Mouse (Mus musculus) layer of hippocampus, postnatal 25 days (tissue): Measurements from ENCODE around the gene Gnat2. TPM values are rescaled to one million over a fixed set of nuclear protein-coding genes. Genes with fewer than 3 reads are reported as not detected.

Experiments used
- DNase-seq, 2 experiments: peaks; one replicate each; pipeline ENCODE4 v3.0.0; 2022; ENCODE audit warnings: mixed read lengths in 2 of 2, low spot score in 1 of 2; ENCODE audit errors: extremely low spot score in 1 of 2
- total RNA-seq, 2 experiments: library from RNA; stranded (reverse); gene quantifications; 2 replicates each; pipeline ENCODE4 v1.2.3; 2021

Gnat2 gene
- total RNA-seq = not detected

DNA sequence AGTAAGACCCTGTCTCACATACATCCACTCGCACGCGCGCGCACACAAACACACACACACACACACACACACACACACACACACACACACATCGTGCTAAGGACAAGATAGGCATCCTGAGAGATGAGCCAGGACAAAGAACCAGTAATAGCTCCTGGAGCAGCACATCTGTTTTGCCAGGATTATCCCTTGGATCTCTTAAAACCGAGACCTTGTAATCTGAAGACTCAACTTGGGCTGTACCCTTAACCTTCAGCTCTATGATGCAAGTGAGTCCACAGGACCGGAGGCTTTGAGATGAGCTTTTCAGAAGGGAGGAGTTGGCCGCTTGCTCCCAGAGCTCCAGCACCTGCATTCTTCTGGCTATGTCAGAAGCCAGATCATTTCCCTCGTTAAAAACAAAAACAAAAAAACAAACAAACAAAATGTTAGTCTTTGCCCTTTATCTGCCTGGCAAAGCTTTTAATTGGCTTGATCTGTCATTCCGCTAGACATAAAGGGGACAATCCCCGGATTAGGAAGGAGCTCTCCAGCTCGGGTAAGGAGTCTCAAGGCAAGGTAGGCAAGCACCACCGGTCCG is at the start of gene Gnat2:
TSS of gene Gnat2 (plus strand) at position 254 of the 580 bp plus-strand sequence.
- no peak for DNase-seq

DNA sequence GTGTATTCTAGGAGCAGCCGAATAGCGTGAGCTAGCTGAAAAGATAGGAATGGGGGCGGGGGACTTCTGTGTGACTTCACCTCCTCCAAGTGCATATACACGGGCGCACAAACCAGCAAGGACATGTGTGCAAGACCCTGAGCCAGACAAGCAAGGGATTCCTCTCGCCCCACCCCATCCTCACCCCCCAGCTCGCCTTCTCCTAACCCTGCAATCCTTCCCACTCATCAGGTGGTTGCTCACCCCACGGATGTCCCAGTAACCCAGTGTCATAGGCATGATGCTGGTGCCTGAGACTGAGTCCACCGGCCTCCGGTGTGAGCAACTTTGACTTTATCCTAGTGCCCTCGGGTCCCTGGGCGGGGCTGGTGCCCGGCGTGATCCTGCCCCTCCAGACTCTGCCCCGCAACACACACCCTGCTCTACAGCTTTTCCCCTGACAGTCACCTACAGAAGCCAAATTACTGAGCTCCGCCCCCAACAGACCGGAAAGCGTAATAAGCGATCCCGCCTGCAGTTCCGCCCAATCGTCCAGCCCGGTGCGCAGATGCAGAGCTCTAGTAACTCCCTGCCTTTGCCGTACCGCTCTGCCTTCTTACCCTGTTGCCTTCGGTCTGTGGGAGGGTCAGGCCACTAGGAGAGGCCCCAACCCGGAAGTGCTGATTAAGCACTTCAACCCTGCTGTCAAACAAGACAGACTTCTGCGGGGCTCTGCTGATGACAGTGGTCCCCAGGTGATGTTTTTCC is 48.0 kb upstream of the Gnat2 start, which contains the start of gene Gstm4:
TSS of gene Gstm4 (minus strand) at position 501 of the 747 bp plus-strand sequence.
- DNase-seq = peak; percentile 73 to 80

DNA sequence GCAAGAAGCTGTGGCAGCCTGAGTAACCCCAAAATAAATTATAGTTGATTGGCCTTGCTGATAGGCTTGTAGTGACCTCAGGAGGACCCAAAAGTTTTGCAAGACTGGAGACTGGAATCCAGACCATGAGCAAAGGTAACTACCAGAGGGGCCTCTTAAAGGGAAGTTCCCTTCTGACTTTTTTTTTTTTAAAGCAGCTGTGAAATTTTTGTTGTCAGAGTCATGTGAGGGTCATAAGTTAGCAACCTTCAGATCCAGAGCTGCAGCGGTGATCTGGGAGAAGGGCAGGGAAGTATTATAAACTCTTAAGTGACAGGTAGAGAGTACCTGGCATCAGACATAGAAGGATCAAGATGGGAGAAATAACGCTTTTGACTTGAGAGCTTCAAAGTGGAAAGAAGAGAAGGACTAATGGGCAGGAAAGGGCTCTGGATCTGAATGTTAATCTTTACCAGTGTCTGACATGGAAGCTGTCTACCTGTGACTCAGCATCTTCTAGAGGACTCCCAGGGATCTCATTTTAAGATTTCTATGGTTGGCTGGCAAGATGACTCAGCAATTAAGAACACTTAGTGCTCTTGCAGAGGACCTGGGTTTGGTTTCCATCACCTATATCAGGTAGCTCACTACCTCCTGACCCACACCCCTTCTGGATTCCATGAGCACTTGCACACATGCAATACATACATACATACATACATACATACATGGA is 45.5 kb upstream of the Gnat2 start:
- no peak for DNase-seq

DNA sequence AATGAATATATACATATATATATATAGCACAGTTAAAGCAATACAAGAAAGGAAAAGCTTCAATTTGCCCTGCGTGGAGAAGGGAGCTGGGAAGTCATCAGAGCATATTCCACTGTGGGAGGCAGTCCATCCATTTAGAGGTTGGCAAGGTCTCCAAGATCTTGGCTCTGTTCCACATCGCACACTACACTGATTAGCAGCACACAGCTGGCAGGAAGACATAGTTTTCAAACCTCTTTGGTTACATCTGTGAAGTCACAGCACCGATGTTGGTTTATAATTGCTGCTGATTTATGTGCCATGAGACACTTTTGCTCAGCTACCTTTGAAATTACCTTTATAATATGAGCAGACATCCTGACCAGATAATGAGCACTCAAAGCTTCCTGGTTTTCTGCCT is 44.3 kb upstream of the Gnat2 start:
- DNase-seq = no peak

DNA sequence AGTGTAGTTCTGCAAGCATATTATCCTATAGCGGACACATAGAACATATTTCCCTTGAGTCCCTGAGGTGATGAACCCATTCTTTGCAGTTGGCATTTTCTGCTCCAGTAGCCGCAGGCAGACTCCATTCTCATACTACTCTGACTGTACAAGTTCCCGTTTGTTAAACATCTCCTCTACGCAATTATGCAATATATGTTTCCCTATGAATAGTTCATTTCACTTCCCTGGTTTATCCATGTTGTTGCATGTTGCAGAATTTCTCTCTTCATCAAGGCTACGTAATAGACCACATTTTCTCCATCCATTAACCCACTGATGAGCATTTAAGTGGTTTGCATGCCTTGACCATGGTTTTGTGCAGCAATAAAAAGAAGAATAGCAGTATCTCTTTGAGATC is 42.1 kb upstream of the Gnat2 start:
- DNase-seq = no peak

DNA sequence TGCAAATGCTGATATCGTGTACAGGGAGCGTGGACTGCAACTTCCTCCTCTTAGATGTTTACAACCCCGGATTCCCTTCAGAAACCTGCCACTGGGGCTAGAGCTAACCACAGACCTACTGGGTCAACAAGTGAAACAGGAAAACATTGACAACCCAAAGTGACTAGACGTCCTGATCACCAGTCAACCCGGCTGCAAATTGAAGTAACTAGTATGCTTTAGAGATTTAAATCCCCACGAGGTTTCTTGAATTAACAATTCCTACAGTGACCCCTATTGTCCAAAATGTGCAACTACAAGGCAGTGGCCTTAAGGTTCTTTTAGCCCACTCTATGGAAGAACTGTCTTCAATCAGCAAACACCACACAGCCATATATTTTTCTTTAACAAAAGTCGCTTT is 31.2 kb upstream of the Gnat2 start:
- DNase-seq = peak; percentile 18 to 58

DNA sequence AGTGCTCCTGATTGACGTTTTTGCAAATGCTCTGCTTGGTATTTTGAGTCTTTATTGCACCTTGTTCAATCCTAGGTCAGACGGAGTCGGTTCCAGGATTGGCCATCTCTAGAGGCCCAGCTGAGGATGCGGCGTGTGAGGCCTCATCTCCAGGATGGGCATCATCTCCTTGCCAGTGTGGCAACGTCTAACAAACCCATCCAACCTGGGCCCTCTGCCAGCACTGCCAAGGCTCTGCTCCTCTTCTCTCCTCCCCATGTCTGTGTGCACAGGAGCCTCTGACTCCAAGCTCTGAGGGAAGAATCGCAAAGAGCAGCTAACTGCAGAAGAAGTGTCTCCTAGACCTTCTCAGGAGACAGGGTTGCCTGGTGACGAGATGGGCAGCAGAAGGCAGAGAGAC is 29.9 kb upstream of the Gnat2 start:
- DNase-seq = no peak

DNA sequence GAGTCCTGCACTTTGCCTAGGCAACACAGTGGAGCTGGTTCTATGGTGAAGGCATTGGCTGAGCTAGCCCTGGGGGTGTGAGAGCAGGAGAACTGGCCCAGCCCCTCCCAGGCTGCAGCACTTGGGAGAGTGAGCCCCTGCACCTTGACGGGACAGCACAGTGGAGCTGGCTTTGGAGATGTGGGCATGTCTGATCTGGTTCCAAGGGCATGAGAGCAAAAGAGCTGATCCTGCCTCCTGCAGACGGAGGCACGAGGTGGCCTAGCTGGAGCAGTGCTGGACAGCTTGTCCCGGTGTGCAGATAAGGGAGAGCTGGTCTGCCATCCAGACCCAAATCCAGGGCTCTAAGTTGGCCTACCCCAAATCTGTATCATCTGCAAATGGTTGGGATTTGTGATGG is 27.9 kb upstream of the Gnat2 start:
- DNase-seq = no peak

- DNase-seq = no peak
Measured at GRCm38 (mm10) chr3:108065551-108065950, 27.0 kb upstream of the Gnat2 start.

- DNase-seq = no peak
Measured at GRCm38 (mm10) chr3:108067370-108067934, 25.1 kb upstream of the Gnat2 start.

DNA sequence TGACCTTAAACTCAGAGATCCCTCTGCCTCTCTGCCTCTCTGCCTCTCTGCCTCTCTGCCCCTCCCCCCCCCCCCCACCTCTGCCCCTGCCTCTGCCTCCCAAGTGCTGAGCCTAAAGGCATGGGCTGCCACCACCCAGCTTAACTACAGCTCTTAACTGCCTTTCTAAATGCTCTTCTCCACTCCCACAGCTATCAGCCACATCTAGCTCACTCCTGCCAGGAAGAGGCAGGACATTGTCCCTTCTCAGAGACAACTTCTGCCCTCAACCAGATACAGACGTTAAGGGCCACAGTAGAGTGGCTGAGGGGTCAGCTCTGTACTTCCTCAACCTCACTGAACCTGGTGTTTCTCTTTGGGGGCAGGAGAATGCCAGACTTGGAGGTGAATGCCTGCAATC is 23.8 kb upstream of the Gnat2 start:
- DNase-seq = no peak

GRCm38 (mm10) chr3:108069231-108069870 is 23.2 kb upstream of the Gnat2 start:
- DNase-seq = no peak

GRCm38 (mm10) chr3:108070295-108071293 is 22.0 kb upstream of the Gnat2 start:
- peak; percentile 57 to 73 for DNase-seq

DNA sequence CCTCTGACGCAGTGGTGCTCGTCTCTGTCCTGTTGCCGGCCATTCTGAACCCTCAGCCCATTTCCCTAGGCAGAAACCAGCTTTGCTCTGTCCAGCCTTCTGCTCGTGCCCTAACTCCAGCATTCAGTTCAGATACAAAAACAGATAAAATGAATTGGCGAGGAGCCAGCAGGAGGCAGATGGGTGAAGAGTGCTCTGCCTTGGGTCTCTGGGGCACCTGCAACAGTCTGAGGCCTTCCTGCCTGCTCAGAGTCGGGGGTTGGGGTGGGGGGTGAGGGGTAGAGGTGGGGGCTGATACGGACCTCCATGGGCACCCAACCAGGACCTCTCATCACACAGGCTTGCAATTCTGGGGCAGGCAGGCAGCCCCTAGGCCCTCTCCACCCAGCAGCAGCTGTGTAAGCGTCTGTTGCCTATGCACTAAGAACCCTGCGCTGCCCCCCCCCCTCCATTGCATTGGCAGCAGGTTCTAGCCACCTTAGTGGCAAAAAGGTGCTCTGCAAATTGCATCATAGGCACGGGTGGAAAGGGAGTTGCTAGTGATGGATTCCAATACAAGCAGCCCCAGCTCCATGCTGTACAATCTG is 19.5 kb upstream of the Gnat2 start:
- DNase-seq = no peak

- DNase-seq = no peak
Measured at GRCm38 (mm10) chr3:108076836-108077235, 15.8 kb upstream of the Gnat2 start.

DNA sequence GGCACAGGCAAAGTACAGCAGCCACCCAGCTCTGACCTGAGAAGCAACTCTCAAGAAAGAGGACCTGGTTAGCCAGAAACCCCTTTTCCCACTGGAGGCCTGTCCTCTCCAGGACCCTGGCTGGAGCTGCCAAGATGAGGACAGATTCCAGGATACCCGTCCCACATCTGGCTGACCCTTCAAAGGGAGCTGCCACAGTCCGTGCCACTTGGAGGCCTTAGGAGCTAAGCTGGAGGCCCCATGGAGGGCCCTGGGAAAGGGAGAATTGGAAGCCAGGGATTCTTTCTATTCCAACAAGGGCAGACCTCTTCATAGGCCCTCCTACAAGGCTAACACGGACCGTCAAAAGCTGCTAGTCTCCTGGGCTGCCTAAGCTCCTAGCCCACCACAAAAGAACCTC is 10.9 kb upstream of the Gnat2 start:
- no peak for DNase-seq

DNA sequence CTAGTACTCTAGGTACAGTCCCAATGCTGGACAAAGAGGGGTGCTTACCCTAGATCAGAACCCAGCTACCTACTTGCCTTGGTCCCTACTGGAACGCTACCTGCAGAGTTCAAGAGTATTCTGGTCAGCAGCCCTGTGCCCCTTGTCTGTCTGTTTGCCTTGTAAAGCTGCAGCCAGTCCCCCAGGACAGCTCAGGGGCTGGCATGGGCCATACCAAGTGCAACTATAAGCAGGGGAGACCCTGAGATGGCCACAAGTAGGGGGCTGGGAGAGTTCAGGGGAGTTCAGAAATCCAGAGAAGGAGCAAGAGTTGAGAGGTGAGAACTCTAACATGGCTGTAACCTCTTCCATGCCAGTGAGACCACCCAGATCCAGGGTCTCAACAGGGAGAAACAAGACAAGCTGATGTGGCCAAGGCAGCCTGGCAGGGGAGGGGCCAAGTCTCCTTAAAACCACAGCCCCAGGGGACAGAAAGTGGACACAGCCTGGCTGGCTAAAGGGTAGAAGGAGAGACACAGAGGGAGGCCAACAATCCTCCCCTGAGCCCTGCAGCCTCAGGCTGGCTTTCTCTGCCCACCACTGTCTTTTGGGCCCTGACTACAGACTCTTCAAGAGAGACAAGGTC is 10.2 kb upstream of the Gnat2 start:
- DNase-seq = no peak

- no peak for DNase-seq
Measured at GRCm38 (mm10) chr3:108083161-108083560, 9.4 kb upstream of the Gnat2 start.

DNA sequence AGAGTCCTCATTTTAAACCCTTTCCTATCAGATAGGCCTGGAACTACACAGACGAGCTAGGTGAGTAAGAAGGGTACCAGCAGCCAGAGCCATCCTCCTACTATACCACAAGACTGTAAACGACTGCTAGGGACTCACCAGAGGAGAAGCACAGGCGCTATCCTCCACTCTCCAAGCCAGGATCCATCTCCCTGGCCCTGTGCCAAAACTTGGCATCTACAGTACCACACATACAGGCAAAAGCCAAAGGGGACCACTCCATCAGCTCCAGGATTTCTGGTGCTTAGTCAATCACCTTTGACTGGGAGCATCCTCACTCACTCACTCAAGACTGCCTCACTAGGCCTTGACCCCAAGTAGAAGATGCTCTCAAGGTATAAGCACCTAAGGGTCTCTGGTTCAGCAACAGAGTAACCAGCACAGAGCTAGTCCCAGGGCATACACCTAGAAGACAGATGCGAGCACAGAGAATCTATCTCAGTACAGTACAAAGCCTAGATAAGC is 8.6 kb upstream of the Gnat2 start:
- DNase-seq = no peak
